Mouse (Mus musculus) heart, embryonic 14.5 days (tissue): Measurements from ENCODE around the gene Plbd2. TPM values are rescaled to one million over a fixed set of nuclear protein-coding genes. Genes with fewer than 3 reads are reported as not detected.

Experiments
- ATAC-seq: fragments of 200-750 bp; cut with Nextera tagmentation; 2 replicates; pipeline ENCODE4 v1.8.0; 2017; ENCODE audit warnings: low read depth, moderate TSS enrichment; ENCODE audit not compliant: insufficient number of reproducible peaks, insufficient read depth, low FRiP score
- H3K27ac ChIP-seq, 2 experiments: fragments of 200-500 bp in 1 of 2; fragments of 300-500 bp in 1 of 2; sonication (generic) in 1 of 2; replicated peaks in 1 of 2; 2 replicates each; pipeline ENCODE4 v1.5.1; 2012 to 2014; ENCODE audit warnings: low read depth in 2 of 2, low read length in 2 of 2, control low read depth in 1 of 2, mild to moderate bottlenecking in 1 of 2, mixed read lengths in 1 of 2; ENCODE audit not compliant: control insufficient read depth in 1 of 2, insufficient read depth in 1 of 2
- H3K27me3 ChIP-seq: fragments of 300-500 bp; sonication (generic); 2 replicates; pipeline ENCODE4 v1.6.1; 2014; ENCODE audit warnings: mild to moderate bottlenecking, low read length, control low read depth; ENCODE audit not compliant: control insufficient read depth, insufficient read depth
- H3K36me3 ChIP-seq: fragments of 300-500 bp; sonication (generic); 2 replicates; pipeline ENCODE4 v1.6.1; 2014; ENCODE audit warnings: mild to moderate bottlenecking, control low read depth, low read length, mixed read lengths; ENCODE audit not compliant: control insufficient read depth, insufficient read depth
- H3K4me1 ChIP-seq, 2 experiments: fragments of 200-500 bp in 1 of 2; fragments of 300-500 bp in 1 of 2; sonication (generic) in 1 of 2; 2 replicates each; pipeline ENCODE4 v1.6.1; 2012 to 2014; ENCODE audit warnings: low read length in 2 of 2, control low read depth in 1 of 2, mixed read lengths in 1 of 2; ENCODE audit not compliant: control insufficient read depth in 2 of 2, insufficient read depth in 2 of 2
- H3K4me2 ChIP-seq: fragments of 300-500 bp; sonication (generic); 2 replicates; pipeline ENCODE4 v1.6.1; 2014; ENCODE audit warnings: mild to moderate bottlenecking, low read length
- H3K4me3 ChIP-seq, 2 experiments: fragments of 200-500 bp in 1 of 2; fragments of 300-500 bp in 1 of 2; sonication (generic) in 1 of 2; 2 replicates each; pipeline ENCODE4 v1.5.1; 2012 to 2014; ENCODE audit warnings: low read length in 2 of 2, mild to moderate bottlenecking in 2 of 2, control low read depth in 1 of 2, low read depth in 1 of 2, moderate library complexity in 1 of 2; ENCODE audit not compliant: control insufficient read depth in 1 of 2, insufficient read depth in 1 of 2
- H3K9ac ChIP-seq: fragments of 300-500 bp; sonication (generic); 2 replicates; pipeline ENCODE4 v1.6.1; 2014; ENCODE audit warnings: mild to moderate bottlenecking, low read length
- H3K9me3 ChIP-seq: fragments of 300-500 bp; sonication (generic); 2 replicates; pipeline ENCODE4 v1.6.1; 2016; ENCODE audit warnings: low read length, control low read depth; ENCODE audit not compliant: control insufficient read depth
- WGBS: fragments of 180-500 bp; shearing (Covaris S2); extraction: QIAGEN DNeasy Blood & Tissue Kit; methylation state at CpG from one replicate; pipeline ENCODE4 v1.1.7; 2014; 5-methylcytosine and 5-hydroxymethylcytosine counted together
- polyA plus RNA-seq: library from polyadenylated mRNA; unstranded; fragments of >200 nt; fragmentation: Nextera tagmentation; extraction: Ambion mirVana; gene quantifications from 2 replicates; pipeline ENCODE4 v1.2.1, GENCODE M21; 2014

Plbd2 gene
- polyA plus RNA-seq, 1 experiment from 2014 or later = 36.1 TPM

- Histone ChIP-seq H3K36me3 (no peaks in the 10 kb centered on the region), H3K4me1 (peaks cover 2 to 4% of the 10 kb centered on the region in 2 experiments; a peak in 2 of 4 replicates), H3K27me3 (peaks cover 10% of the 10 kb centered on the region), H3K4me2 (no peak within 1 kb of the TSS), H3K4me3 (no peak within 1 kb of the TSS), H3K9ac (no peak within 1 kb of the TSS), H3K9me3 (no peaks in the 10 kb centered on the region), H3K27ac (no peak within 1 kb of the TSS)
- 63% methylated on average over 8 of the region's 8 CpGs for WGBS
- no peak for ATAC-seq
Measured at GRCm38 (mm10) chr5:120472770-120473169, 30.7 kb downstream of the Plbd2 start, which contains the start of gene Sdsl. Gene Sdsl, minus strand, starts transcription at chr5:120472810.

- WGBS = 52% methylated on average over 4 of the region's 4 CpGs
- no peak for ATAC-seq
Measured at GRCm38 (mm10) chr5:120471538-120471937, 31.9 kb downstream of the Plbd2 start.

GRCm38 (mm10) chr5:120468830-120469229, 34.6 kb downstream of the Plbd2 start:
- Histone ChIP-seq H3K4me1 (peaks cover 3 to 5% of the 10 kb centered on the region in 2 experiments; a peak in 1 of 4 replicates), H3K4me3 (no peak overlapping the region), H3K4me2 (no peak overlapping the region), H3K9me3 (peaks cover 5% of the 10 kb centered on the region; the same call in 1 of the 2 replicates), H3K9ac (no peak overlapping the region), H3K27me3 (peaks cover 3% of the 10 kb centered on the region; the same call in 1 of the 2 replicates), H3K36me3 (no peaks in the 10 kb centered on the region), H3K27ac (no peak overlapping the region)
- 68% methylated on average over 6 of the region's 6 CpGs for WGBS
- no peak for ATAC-seq

More at GRCm38 (mm10) chr5:120471538-120471937, 31.9 kb downstream of the Plbd2 start:
- no peak overlapping the region for H3K27ac ChIP-seq
- H3K4me3 ChIP-seq = no peak overlapping the region
- no peaks in the 10 kb centered on the region for H3K36me3 ChIP-seq
- H3K9me3 ChIP-seq = no peaks in the 10 kb centered on the region
- H3K4me1 ChIP-seq = peaks cover 6 to 7% of the 10 kb centered on the region in 2 experiments; a peak in 2 of 4 replicates
- H3K4me2 ChIP-seq = no peak overlapping the region
- peaks cover 10% of the 10 kb centered on the region for H3K27me3 ChIP-seq
- H3K9ac ChIP-seq = no peak overlapping the region

GRCm38 (mm10) chr5:120468336-120468735, 35.1 kb downstream of the Plbd2 start:
- H3K4me1 ChIP-seq = peaks cover 3 to 5% of the 10 kb centered on the region in 2 experiments; a peak in 1 of 4 replicates
- no peak overlapping the region for H3K4me2 ChIP-seq
- no peak overlapping the region for H3K9ac ChIP-seq
- H3K4me3 ChIP-seq = no peak overlapping the region
- H3K36me3 ChIP-seq = no peaks in the 10 kb centered on the region
- peaks cover 5% of the 10 kb centered on the region; the same call in 1 of the 2 replicates for H3K9me3 ChIP-seq
- peaks cover 3% of the 10 kb centered on the region; the same call in 1 of the 2 replicates for H3K27me3 ChIP-seq
- no peak overlapping the region for H3K27ac ChIP-seq
- 68% methylated on average over 5 of the region's 5 CpGs for WGBS
- no peak for ATAC-seq

- 3% methylated on average over 4 of the region's 4 CpGs for WGBS
- Histone ChIP-seq H3K9ac (peak overlapping the region; percentile 58), H3K4me2 (peak overlapping the region; percentile 58), H3K4me1 (peaks cover 3 to 5% of the 10 kb centered on the region in 2 experiments; a peak in 1 of 4 replicates), H3K27ac (peak overlapping the region in 1 of 2 experiments; percentile 50; a peak in 2 of 4 replicates), H3K36me3 (no peaks in the 10 kb centered on the region), H3K27me3 (no peaks in the 10 kb centered on the region), H3K9me3 (peaks cover 5% of the 10 kb centered on the region; the same call in 1 of the 2 replicates), H3K4me3 (peak overlapping the region; percentile 33 to 49)
- ATAC-seq = no peak; the same call in 1 of the 2 replicates
Measured at GRCm38 (mm10) chr5:120467026-120467425, 36.4 kb downstream of the Plbd2 start.

GRCm38 (mm10) chr5:120465860-120466259, 37.6 kb downstream of the Plbd2 start:
- Histone ChIP-seq H3K36me3 (no peaks in the 10 kb centered on the region), H3K4me3 (no peak overlapping the region), H3K9ac (no peak overlapping the region), H3K9me3 (peaks cover 5% of the 10 kb centered on the region; the same call in 1 of the 2 replicates), H3K27ac (peak overlapping the region in 1 of 2 experiments; percentile 50; a peak in 1 of 4 replicates), H3K27me3 (no peaks in the 10 kb centered on the region), H3K4me2 (no peak overlapping the region), H3K4me1 (peaks cover 3 to 5% of the 10 kb centered on the region in 2 experiments; a peak in 1 of 4 replicates)
- peak; percentile 73 for ATAC-seq
- 23% methylated on average over 6 of the region's 6 CpGs for WGBS

GRCm38 (mm10) chr5:120465062-120465461, 38.4 kb downstream of the Plbd2 start:
- WGBS = 38% methylated on average over 5 of the region's 5 CpGs
- peaks cover 3 to 5% of the 10 kb centered on the region in 2 experiments; a peak in 1 of 4 replicates for H3K4me1 ChIP-seq
- H3K27me3 ChIP-seq = no peaks in the 10 kb centered on the region

More at GRCm38 (mm10) chr5:120465062-120465461, 38.4 kb downstream of the Plbd2 start:
- H3K9me3 ChIP-seq = peaks cover 5% of the 10 kb centered on the region; the same call in 1 of the 2 replicates
- H3K4me3 ChIP-seq = no peak overlapping the region
- no peak overlapping the region for H3K9ac ChIP-seq
- H3K4me2 ChIP-seq = no peak overlapping the region
- no peak for ATAC-seq
- H3K36me3 ChIP-seq = no peaks in the 10 kb centered on the region
- H3K27ac ChIP-seq = no peak overlapping the region
